Mouse (Mus musculus): Measurements from ENCODE around the gene Gm14327. TPM values are rescaled to one million over a fixed set of nuclear protein-coding genes. Genes with fewer than 3 reads are reported as not detected.

Gene Gm14327
- polyA plus RNA-seq (2012; rRNA removed): 1.7 and 2.5 TPM in 2 replicates

GRCm38 (mm10) chr2:177897046-177897578 lies at the start of gene Gm14327:
Gene Gm14327 (plus strand): TSS chr2:177897096.

GRCm38 (mm10) chr2:177925563-177926103 lies 28.7 kb downstream of the Gm14327 start, which contains the start of gene Zfp972:
Gene Zfp972 (minus strand): TSS chr2:177925613.

Other genes starting within 250 kb of the Gm14327 start
- gene Gm14322, start 137.8 kb upstream of the Gm14327 start, polyA plus RNA-seq (2012; rRNA removed): 7.2 and 9.7 TPM in 2 replicates
- 40.4 and 44.2 TPM in 2 replicates for gene Gm14325, start 56.8 kb upstream of the Gm14327 start, polyA plus RNA-seq (2012; rRNA removed)
- gene Zfp972, start 28.5 kb downstream of the Gm14327 start, polyA plus RNA-seq (2012; rRNA removed): 0.57 and 0.63 TPM in 2 replicates
- 8.4 and 8.7 TPM in 2 replicates for gene Gm14326, start 60.2 kb downstream of the Gm14327 start, polyA plus RNA-seq (2012; rRNA removed)
- gene Zfp971, start 126.2 kb downstream of the Gm14327 start, polyA plus RNA-seq (2012; rRNA removed): 7.5 and 8.4 TPM in 2 replicates
- gene Zfp931, start 181.4 kb downstream of the Gm14327 start, polyA plus RNA-seq (2012; rRNA removed): 8.2 and 8.3 TPM in 2 replicates
- 46.1 and 53.0 TPM in 2 replicates for gene Phactr3, start 221.9 kb downstream of the Gm14327 start, polyA plus RNA-seq (2012; rRNA removed)

All from central nervous system, embryonic 14 days (tissue).